Mouse (Mus musculus) liver, postnatal 0 days (tissue): Measurements from ENCODE around the gene Arhgap29.

Source experiments
- CTCF ChIP-seq: sonication (generic); IDR thresholded peaks from 2 replicates; pipeline ENCODE4 v1.5.1; 2016; ENCODE audit warnings: antibody characterized with exemption, low read depth
- EP300 ChIP-seq: IDR thresholded peaks from 2 replicates; pipeline ENCODE4 v1.6.1; 2016; ENCODE audit warnings: antibody characterized with exemption, low read depth, mild to moderate bottlenecking

DNA sequence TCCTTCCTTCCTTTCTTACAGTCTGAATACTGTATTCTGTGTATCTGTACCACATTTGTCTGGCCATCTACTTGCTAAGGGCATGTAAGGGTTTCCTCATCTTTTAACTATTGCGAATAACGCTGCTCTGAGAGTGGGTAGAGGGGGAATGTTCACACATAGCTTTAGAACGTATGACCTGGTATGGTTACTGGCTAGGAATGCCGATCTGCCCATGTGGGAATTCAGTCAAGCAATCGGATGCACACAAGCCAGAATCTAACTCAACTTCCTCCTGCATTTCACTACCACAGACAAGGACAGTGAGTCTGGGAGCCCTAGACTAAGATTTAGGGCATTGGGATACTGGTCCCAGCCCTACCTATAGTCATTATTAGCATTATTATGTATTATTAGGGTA lies 49.6 kb upstream of the Arhgap29 start:
- TF ChIP-seq CTCF, result no peak
- TF ChIP-seq EP300, result no peak
